In genomic region chr15:8816501-8817368, GRCm38 (mm10) we compare ENCODE assay signal across 11 mouse cellular contexts.
DNase-seq lines count a peak whose midpoint lies in the region; ATAC-seq and TF ChIP-seq lines count a peak whose summit lies in the region.
"Had no signal": no experiment of that assay in that cellular context is flagged by ENCODE, and none has a peak within 500 bp of the region (broad histone marks: within the 10 kb centered on the region; RNA-seq: fewer than 3 reads in every experiment).

No protein-coding gene starts in this region.

- TF ChIP-seq CTCF in hindbrain, postnatal 0 days (IDR thresholded peaks at IDR 0.05; ENCODE audit: low read depth) = no peak

- H3K4me3 ChIP-seq in embryonic facial prominence, embryonic 12.5 days = no peak overlapping the region
- H3K4me3 ChIP-seq in embryonic facial prominence, embryonic 10.5 days = no peak overlapping the region
- H3K4me3 ChIP-seq in hindbrain, postnatal 0 days (ENCODE audit: low read length) = no peak overlapping the region

- no peaks in the 10 kb centered on the region for H3K27me3 ChIP-seq in embryonic facial prominence, embryonic 12.5 days
- no peaks in the 10 kb centered on the region for H3K27me3 ChIP-seq in embryonic facial prominence, embryonic 10.5 days (replicated peaks; ENCODE audit: low read depth, poor library complexity, severe bottlenecking)
- no peaks in the 10 kb centered on the region for H3K27me3 ChIP-seq in hindbrain, postnatal 0 days (ENCODE audit: insufficient read depth, low read length)

- H3K36me3 ChIP-seq in embryonic facial prominence, embryonic 12.5 days = no peaks in the 10 kb centered on the region
- H3K36me3 ChIP-seq in embryonic facial prominence, embryonic 10.5 days (replicated peaks) = no peaks in the 10 kb centered on the region
- H3K36me3 ChIP-seq in hindbrain, postnatal 0 days (ENCODE audit: insufficient read depth, low read length) = no peaks in the 10 kb centered on the region

- WGBS in embryonic facial prominence, embryonic 12.5 days = 65% methylated on average over 10 of the region's 10 CpGs
- 69% methylated on average over 10 of the region's 10 CpGs for WGBS in embryonic facial prominence, embryonic 10.5 days
- 36% methylated on average over 10 of the region's 10 CpGs for WGBS in hindbrain, postnatal 0 days

- no peaks in the 10 kb centered on the region for H3K9me3 ChIP-seq in embryonic facial prominence, embryonic 12.5 days
- no peaks in the 10 kb centered on the region for H3K9me3 ChIP-seq in embryonic facial prominence, embryonic 10.5 days
- no peaks in the 10 kb centered on the region for H3K9me3 ChIP-seq in hindbrain, postnatal 0 days (ENCODE audit: low read length)

- no peak overlapping the region for H3K4me2 ChIP-seq in embryonic facial prominence, embryonic 12.5 days (replicated peaks)
- no peak overlapping the region for H3K4me2 ChIP-seq in hindbrain, postnatal 0 days (ENCODE audit: low read depth, low read length)

- H3K4me1 ChIP-seq in embryonic facial prominence, embryonic 12.5 days = no peaks in the 10 kb centered on the region
- H3K4me1 ChIP-seq in embryonic facial prominence, embryonic 10.5 days = no peaks in the 10 kb centered on the region
- H3K4me1 ChIP-seq in hindbrain, postnatal 0 days (ENCODE audit: insufficient read depth, low read length) = no peaks in the 10 kb centered on the region

- peak overlapping the region; percentile 17; the same call in 1 of the 2 replicates for H3K27ac ChIP-seq in embryonic facial prominence, embryonic 12.5 days
- no peak overlapping the region for H3K27ac ChIP-seq in embryonic facial prominence, embryonic 10.5 days (replicated peaks)
- peak overlapping the region; percentile 72; the same call in 1 of the 2 replicates for H3K27ac ChIP-seq in hindbrain, postnatal 0 days

- no peak for DNase-seq in embryonic facial prominence, embryonic 10.5 days (ENCODE audit: low spot score)
- peak; percentile 95 for DNase-seq in NIH3T3 (ENCODE audit: low read depth)
- DNase-seq in hindbrain, postnatal 0 days (ENCODE audit: low spot score) = peak; percentile 30
- peak; percentile 25 for DNase-seq in mesoderm, embryonic 11.5 days (ENCODE audit: low read depth, low spot score)
- no peak for DNase-seq in thymus, postnatal 25 days
- DNase-seq in left cerebral cortex, postnatal 10 days (ENCODE audit: extremely low spot score in 1 of 2, low spot score in 2 of 2) = no peak
- DNase-seq in gastrocnemius, postnatal 36 days = no peak
- DNase-seq: adrenal gland, postnatal 36 days; cerebellum, adult 9-10 months; thymus, postnatal 4 days had no signal

- intact Hi-C loops in left cerebral cortex, postnatal 10 days (cut with DNase I) = no loop called here
- intact Hi-C loops in gastrocnemius, postnatal 36 days (cut with DNase I) = no loop called here

- ATAC-seq in embryonic facial prominence, embryonic 12.5 days (ENCODE audit: insufficient number of reproducible peaks, insufficient read depth, low FRiP score, low TSS enrichment) = no peak
- ATAC-seq in hindbrain, postnatal 0 days = peak; percentile 53; the same call in 1 of the 2 replicates

- H3K9ac ChIP-seq in embryonic facial prominence, embryonic 12.5 days = no peak overlapping the region
- H3K9ac ChIP-seq in hindbrain, postnatal 0 days (replicated peaks; ENCODE audit: low read length) = no peak overlapping the region

Comparison
In these comparisons a context has a peak if more than half of its experiments do, and no peak if none do; other contexts are left out.
1. DNase-seq: peak in NIH3T3 (single experiment), hindbrain, postnatal 0 days (single experiment) and mesoderm, embryonic 11.5 days (single experiment); none in embryonic facial prominence, embryonic 10.5 days (single experiment), thymus, postnatal 25 days (single experiment), left cerebral cortex, postnatal 10 days (0 of 2) and gastrocnemius, postnatal 36 days (0 of 2).